Mouse (Mus musculus) midbrain, embryonic 16.5 days (tissue): Measurements from ENCODE around the gene Klhdc7a. TPM values are rescaled to one million over a fixed set of nuclear protein-coding genes. Genes with fewer than 3 reads are reported as not detected.

Experiments used
- ATAC-seq: fragments of 200-750 bp; cut with Nextera tagmentation; 2 replicates; pipeline ENCODE4 v1.8.0; 2017; ENCODE audit warnings: moderate TSS enrichment
- H3K27ac ChIP-seq: fragments of 300-500 bp; sonication (generic); 2 replicates; pipeline ENCODE4 v1.5.1; 2014; ENCODE audit warnings: mild to moderate bottlenecking, low read length, mixed read lengths
- H3K27me3 ChIP-seq: fragments of 300-500 bp; sonication (generic); 2 replicates; pipeline ENCODE4 v1.6.1; 2014; ENCODE audit warnings: low read depth, low read length, mixed read lengths; ENCODE audit not compliant: control insufficient read depth, insufficient read depth
- H3K36me3 ChIP-seq: fragments of 300-500 bp; sonication (generic); 2 replicates; pipeline ENCODE4 v1.6.1; 2014; ENCODE audit warnings: mild to moderate bottlenecking, low read length, moderate library complexity, mixed read lengths; ENCODE audit not compliant: control insufficient read depth, insufficient read depth
- H3K4me1 ChIP-seq: fragments of 300-500 bp; sonication (generic); 2 replicates; pipeline ENCODE4 v1.6.1; 2014; ENCODE audit warnings: mild to moderate bottlenecking, low read length, mixed read lengths; ENCODE audit not compliant: control insufficient read depth, insufficient read depth
- H3K4me2 ChIP-seq: fragments of 300-500 bp; sonication (generic); 2 replicates; pipeline ENCODE4 v1.6.1; 2014; ENCODE audit warnings: mild to moderate bottlenecking, low read length, mixed read lengths
- H3K4me3 ChIP-seq: fragments of 300-500 bp; sonication (generic); 2 replicates; pipeline ENCODE4 v1.5.1; 2014; ENCODE audit warnings: low read depth, mild to moderate bottlenecking, low read length, moderate library complexity, mixed read lengths
- H3K9ac ChIP-seq: fragments of 300-500 bp; sonication (generic); 2 replicates; pipeline ENCODE4 v1.6.1; 2014; ENCODE audit warnings: low read depth, low read length, mixed read lengths
- H3K9me3 ChIP-seq: fragments of 300-500 bp; sonication (generic); replicated peaks from 2 replicates; pipeline ENCODE4 v1.6.1; 2014; ENCODE audit warnings: mild to moderate bottlenecking, low read length, mixed read lengths; ENCODE audit not compliant: control insufficient read depth, poor library complexity, severe bottlenecking
- WGBS: fragments of 180-500 bp; shearing (Covaris S2); extraction: QIAGEN DNeasy Blood & Tissue Kit; methylation state at CpG from one replicate; pipeline ENCODE4 v1.1.7; 2014; 5-methylcytosine and 5-hydroxymethylcytosine counted together
- polyA plus RNA-seq: library from polyadenylated mRNA; unstranded; fragments of >200 nt; fragmentation: Nextera tagmentation; extraction: Ambion mirVana; gene quantifications from 2 replicates; pipeline ENCODE4 v1.2.1, GENCODE M21; 2015

Gene Klhdc7a
- polyA plus RNA-seq, 1 experiment from 2014 or later = 0.39 TPM

- no peak overlapping the region for H3K4me3 ChIP-seq
- no peaks in the 10 kb centered on the region for H3K36me3 ChIP-seq
- no peak overlapping the region for H3K9ac ChIP-seq
- no peak for ATAC-seq
- H3K4me1 ChIP-seq = peaks cover 9% of the 10 kb centered on the region
- no peak overlapping the region for H3K4me2 ChIP-seq
- H3K27ac ChIP-seq = no peak overlapping the region
- H3K27me3 ChIP-seq = no peaks in the 10 kb centered on the region
- WGBS = 11% methylated on average over 8 of the region's 16 CpGs
- no peaks in the 10 kb centered on the region for H3K9me3 ChIP-seq
These were observed 25.4 kb upstream of the Klhdc7a start for GRCm38 (mm10) chr4:139993111-139993755.

- Histone ChIP-seq H3K9ac (peak overlapping the region; percentile 14; the same call in 1 of the 2 replicates), H3K27me3 (no peaks in the 10 kb centered on the region), H3K27ac (no peak overlapping the region), H3K4me2 (no peak overlapping the region), H3K4me3 (no peak overlapping the region), H3K36me3 (no peaks in the 10 kb centered on the region), H3K9me3 (no peaks in the 10 kb centered on the region), H3K4me1 (peaks cover 12% of the 10 kb centered on the region)
- WGBS = 6% methylated on average over 7 of the region's 7 CpGs
- no peak for ATAC-seq
These were observed 19.1 kb upstream of the Klhdc7a start for GRCm38 (mm10) chr4:139986913-139987312.

- H3K9me3 ChIP-seq = no peaks in the 10 kb centered on the region
- 55% methylated on average over 5 of the region's 5 CpGs for WGBS
- no peaks in the 10 kb centered on the region for H3K36me3 ChIP-seq
- no peak overlapping the region for H3K27ac ChIP-seq
- H3K4me3 ChIP-seq = no peak overlapping the region
- no peak overlapping the region for H3K4me2 ChIP-seq
- H3K27me3 ChIP-seq = no peaks in the 10 kb centered on the region
- no peak for ATAC-seq
- H3K9ac ChIP-seq = no peak overlapping the region
- peaks cover 7% of the 10 kb centered on the region for H3K4me1 ChIP-seq
These were observed 10.9 kb upstream of the Klhdc7a start for GRCm38 (mm10) chr4:139978716-139979115.

GRCm38 (mm10) chr4:139977308-139977781 is 9.5 kb upstream of the Klhdc7a start:
- Histone ChIP-seq H3K4me2 (no peak overlapping the region), H3K4me3 (no peak overlapping the region), H3K9ac (no peak overlapping the region), H3K27me3 (no peaks in the 10 kb centered on the region), H3K4me1 (peaks cover 3% of the 10 kb centered on the region), H3K9me3 (no peaks in the 10 kb centered on the region), H3K27ac (no peak overlapping the region), H3K36me3 (no peaks in the 10 kb centered on the region)
- no peak for ATAC-seq
- WGBS = 13% methylated on average over 5 of the region's 5 CpGs

GRCm38 (mm10) chr4:139974506-139974905 is 6.7 kb upstream of the Klhdc7a start:
- no peaks in the 10 kb centered on the region for H3K9me3 ChIP-seq
- H3K9ac ChIP-seq = no peak overlapping the region
- 52% methylated on average over 7 of the region's 7 CpGs for WGBS
- H3K27me3 ChIP-seq = no peaks in the 10 kb centered on the region
- no peak overlapping the region for H3K4me2 ChIP-seq
- no peak overlapping the region for H3K27ac ChIP-seq
- no peak overlapping the region for H3K4me3 ChIP-seq
- no peaks in the 10 kb centered on the region for H3K36me3 ChIP-seq
- no peak for ATAC-seq
- H3K4me1 ChIP-seq = no peaks in the 10 kb centered on the region

GRCm38 (mm10) chr4:139967475-139967891 is 343 bp downstream of the Klhdc7a start:
- no peak overlapping the region for H3K27ac ChIP-seq
- no peak overlapping the region for H3K9ac ChIP-seq
- H3K9me3 ChIP-seq = no peaks in the 10 kb centered on the region
- 17% methylated on average over 10 of the region's 10 CpGs for WGBS
- H3K27me3 ChIP-seq = 0 out of 2 replicates have a peak, but pooled peaks cover 2% of the 10 kb centered on the region
- ATAC-seq = no peak
- H3K36me3 ChIP-seq = no peaks in the 10 kb centered on the region
- peaks cover 2% of the 10 kb centered on the region; the same call in 1 of the 2 replicates for H3K4me1 ChIP-seq
- no peak overlapping the region for H3K4me2 ChIP-seq
- H3K4me3 ChIP-seq = no peak overlapping the region

- Histone ChIP-seq H3K36me3 (no peaks in the 10 kb centered on the region), H3K4me1 (peaks cover 2% of the 10 kb centered on the region; the same call in 1 of the 2 replicates), H3K9ac (no peak overlapping the region), H3K4me3 (no peak overlapping the region), H3K4me2 (no peak overlapping the region), H3K9me3 (no peaks in the 10 kb centered on the region), H3K27ac (no peak overlapping the region), H3K27me3 (0 out of 2 replicates have a peak, but pooled peaks cover 2% of the 10 kb centered on the region)
- ATAC-seq = no peak
- WGBS = 47% methylated on average over 3 of the region's 3 CpGs
These were observed 845 bp downstream of the Klhdc7a start for GRCm38 (mm10) chr4:139966981-139967380.

GRCm38 (mm10) chr4:139965596-139966185 is 2.1 kb downstream of the Klhdc7a start:
- Histone ChIP-seq H3K9ac (no peak overlapping the region), H3K4me3 (no peak overlapping the region), H3K9me3 (no peaks in the 10 kb centered on the region), H3K4me2 (no peak overlapping the region), H3K4me1 (peaks cover 2% of the 10 kb centered on the region; the same call in 1 of the 2 replicates), H3K36me3 (no peaks in the 10 kb centered on the region), H3K27ac (no peak overlapping the region), H3K27me3 (0 out of 2 replicates have a peak, but pooled peaks cover 2% of the 10 kb centered on the region)
- no peak for ATAC-seq
- 95% methylated on average over 28 of the region's 28 CpGs for WGBS

GRCm38 (mm10) chr4:139964406-139964805 is 3.4 kb downstream of the Klhdc7a start:
- Histone ChIP-seq H3K27ac (no peak overlapping the region), H3K4me3 (no peak overlapping the region), H3K9ac (no peak overlapping the region), H3K36me3 (no peaks in the 10 kb centered on the region), H3K27me3 (0 out of 2 replicates have a peak, but pooled peaks cover 2% of the 10 kb centered on the region), H3K4me1 (peaks cover 6% of the 10 kb centered on the region; the same call in 1 of the 2 replicates), H3K4me2 (no peak overlapping the region), H3K9me3 (no peaks in the 10 kb centered on the region)
- 82% methylated on average over 2 of the region's 5 CpGs for WGBS
- no peak for ATAC-seq
